Mouse (Mus musculus) stomach, postnatal 0 days (tissue): ENCODE measurements around the gene Cox6b2.

Experiments
- CTCF ChIP-seq: IDR thresholded peaks from 2 replicates; pipeline ENCODE4 v1.5.1; 2016; ENCODE audit warnings: antibody characterized with exemption, low read depth, mild to moderate bottlenecking, moderate library complexity
- EP300 ChIP-seq: optimal IDR thresholded peaks from 2 replicates; pipeline ENCODE3; 2016; ENCODE audit warnings: antibody characterized with exemption

DNA sequence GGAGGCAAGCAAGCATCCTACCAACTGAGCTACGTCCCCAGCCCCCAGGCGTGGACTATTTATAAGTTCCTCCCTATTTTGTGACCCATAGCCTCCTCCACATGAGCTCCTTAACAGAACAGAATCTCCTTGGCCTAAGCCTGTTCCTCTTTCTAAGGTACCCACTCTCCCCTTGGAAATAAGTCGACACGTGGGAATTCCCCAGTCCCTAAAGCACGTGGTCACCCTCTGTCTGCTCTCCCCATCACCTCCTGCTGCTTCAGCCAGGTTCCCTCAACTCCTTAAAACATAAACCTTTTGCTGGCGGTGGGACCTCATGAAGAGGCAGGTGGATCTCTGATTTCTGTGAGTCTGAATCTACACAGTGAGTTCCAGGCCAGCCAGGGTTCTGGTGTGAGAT, 35.9 kb downstream of the Cox6b2 start:
- TF ChIP-seq EP300 (no peak), CTCF (no peak)
